Mouse (Mus musculus) brain, adult 2 months (tissue): Measurements from ENCODE around the gene Creb5.

ENCODE experiments used
- DNase-seq: peaks from one replicate; pipeline ENCODE4 v3.0.0; 2011; ENCODE audit warnings: low read depth, low spot score

Gene Creb5

GRCm38 (mm10) chr6:53545989-53546388 lies 258.9 kb downstream of the Creb5 start:
- no peak for DNase-seq

- no peak for DNase-seq
Observed at GRCm38 (mm10) chr6:53548236-53548635, 261.2 kb downstream of the Creb5 start.

- DNase-seq, result no peak
Observed at GRCm38 (mm10) chr6:53549409-53549808, 262.3 kb downstream of the Creb5 start.

GRCm38 (mm10) chr6:53556050-53556449 lies 269.0 kb downstream of the Creb5 start:
- DNase-seq, result peak; percentile 41

GRCm38 (mm10) chr6:53560928-53561327 lies 273.9 kb downstream of the Creb5 start:
- DNase-seq, result peak; percentile 24

- no peak for DNase-seq
Observed at GRCm38 (mm10) chr6:53562586-53562985, 275.5 kb downstream of the Creb5 start.

GRCm38 (mm10) chr6:53563546-53564185 lies 276.6 kb downstream of the Creb5 start:
- DNase-seq, result no peak

- no peak for DNase-seq
Observed at GRCm38 (mm10) chr6:53569436-53569835, 282.4 kb downstream of the Creb5 start.

- no peak for DNase-seq
Observed at GRCm38 (mm10) chr6:53570906-53571305, 283.8 kb downstream of the Creb5 start.

- DNase-seq, result no peak
Observed at GRCm38 (mm10) chr6:53571571-53572122, 284.6 kb downstream of the Creb5 start.

GRCm38 (mm10) chr6:53572456-53572855 lies 285.4 kb downstream of the Creb5 start:
- peak; percentile 12 for DNase-seq

- peak; percentile 99 for DNase-seq
Observed at GRCm38 (mm10) chr6:53572979-53573710, 286.1 kb downstream of the Creb5 start.

- DNase-seq, result peak; percentile 36
Observed at GRCm38 (mm10) chr6:53573711-53574065, 286.6 kb downstream of the Creb5 start.

GRCm38 (mm10) chr6:53574097-53574496 lies 287.0 kb downstream of the Creb5 start:
- peak; percentile 16 for DNase-seq

- no peak for DNase-seq
Observed at GRCm38 (mm10) chr6:53575191-53575590, 288.1 kb downstream of the Creb5 start.

- DNase-seq, result no peak
Observed at GRCm38 (mm10) chr6:53575836-53576235, 288.8 kb downstream of the Creb5 start.

- no peak for DNase-seq
Observed at GRCm38 (mm10) chr6:53576841-53577240, 289.8 kb downstream of the Creb5 start.

- no peak for DNase-seq
Observed at GRCm38 (mm10) chr6:53577776-53578175, 290.7 kb downstream of the Creb5 start.

GRCm38 (mm10) chr6:53580346-53580745 lies 293.3 kb downstream of the Creb5 start:
- DNase-seq, result no peak

GRCm38 (mm10) chr6:53583234-53583875 lies 296.3 kb downstream of the Creb5 start:
- peak; percentile 63 for DNase-seq

GRCm38 (mm10) chr6:53584718-53585405 lies 297.8 kb downstream of the Creb5 start:
- DNase-seq, result peak; percentile 64

- DNase-seq, result no peak
Observed at GRCm38 (mm10) chr6:53589746-53590145, 302.7 kb downstream of the Creb5 start.
